Mouse (Mus musculus): ENCODE results near the gene Ndufaf7. TPM values are rescaled to one million over a fixed set of nuclear protein-coding genes. Genes with fewer than 3 reads are reported as not detected.

The Ndufaf7 gene
- polyA plus RNA-seq, 1 experiment from 2014 or later, result 62.8 TPM

- Histone ChIP-seq H3K4me1 (ENCODE audit: control insufficient read depth in 2 of 2, insufficient read depth in 2 of 2, low read length in 2 of 2) (peaks cover 7 to 19% of the 10 kb centered on the region in 2 experiments; a peak in 3 of 4 replicates), H3K4me2 (ENCODE audit: low read length) (no peak overlapping the region), H3K9ac (ENCODE audit: low read length) (no peak overlapping the region), H3K4me3 (ENCODE audit: control insufficient read depth in 1 of 2, insufficient read depth in 1 of 2, low read depth in 1 of 2, low read length in 2 of 2) (no peak overlapping the region), H3K27me3 (ENCODE audit: control insufficient read depth, insufficient read depth, low read length) (no peaks in the 10 kb centered on the region), H3K36me3 (ENCODE audit: control insufficient read depth, insufficient read depth, low read length) (no peaks in the 10 kb centered on the region), H3K9me3 (ENCODE audit: control insufficient read depth, low read length) (no peaks in the 10 kb centered on the region), H3K27ac (replicated peaks in 1 of 2; ENCODE audit: control insufficient read depth in 1 of 2, insufficient read depth in 1 of 2, low read depth in 2 of 2, low read length in 2 of 2) (no peak overlapping the region)
- no peak for ATAC-seq (ENCODE audit: insufficient number of reproducible peaks, insufficient read depth, low FRiP score, low read depth)
- WGBS, result 100% methylated on average over 2 of the region's 2 CpGs
These were observed 54.6 kb downstream of the Ndufaf7 start for GRCm38 (mm10) chr17:78991549-78991948.

- Histone ChIP-seq H3K9ac (ENCODE audit: low read length) (no peak overlapping the region), H3K4me1 (ENCODE audit: control insufficient read depth in 2 of 2, insufficient read depth in 2 of 2, low read length in 2 of 2) (peaks cover 7 to 16% of the 10 kb centered on the region in 2 experiments; a peak in 3 of 4 replicates), H3K27ac (replicated peaks in 1 of 2; ENCODE audit: control insufficient read depth in 1 of 2, insufficient read depth in 1 of 2, low read depth in 2 of 2, low read length in 2 of 2) (0 out of 4 replicates have a peak overlapping the region, but pooled peaks of 1 of the 2 experiments have one; percentile 35), H3K36me3 (ENCODE audit: control insufficient read depth, insufficient read depth, low read length) (no peaks in the 10 kb centered on the region), H3K4me2 (ENCODE audit: low read length) (no peak overlapping the region), H3K4me3 (ENCODE audit: control insufficient read depth in 1 of 2, insufficient read depth in 1 of 2, low read depth in 1 of 2, low read length in 2 of 2) (no peak overlapping the region), H3K9me3 (ENCODE audit: control insufficient read depth, low read length) (no peaks in the 10 kb centered on the region), H3K27me3 (ENCODE audit: control insufficient read depth, insufficient read depth, low read length) (no peaks in the 10 kb centered on the region)
- WGBS, result 66% methylated on average over 9 of the region's 9 CpGs
- no peak for ATAC-seq (ENCODE audit: insufficient number of reproducible peaks, insufficient read depth, low FRiP score, low read depth)
These were observed 55.5 kb downstream of the Ndufaf7 start for GRCm38 (mm10) chr17:78992303-78993027.

- Histone ChIP-seq H3K4me2 (ENCODE audit: low read length) (no peak overlapping the region), H3K27me3 (ENCODE audit: control insufficient read depth, insufficient read depth, low read length) (no peaks in the 10 kb centered on the region), H3K9ac (ENCODE audit: low read length) (no peak overlapping the region), H3K4me1 (ENCODE audit: control insufficient read depth in 2 of 2, insufficient read depth in 2 of 2, low read length in 2 of 2) (peaks cover 7 to 16% of the 10 kb centered on the region in 2 experiments; a peak in 3 of 4 replicates), H3K4me3 (ENCODE audit: control insufficient read depth in 1 of 2, insufficient read depth in 1 of 2, low read depth in 1 of 2, low read length in 2 of 2) (no peak overlapping the region), H3K27ac (replicated peaks in 1 of 2; ENCODE audit: control insufficient read depth in 1 of 2, insufficient read depth in 1 of 2, low read depth in 2 of 2, low read length in 2 of 2) (no peak overlapping the region), H3K9me3 (ENCODE audit: control insufficient read depth, low read length) (no peaks in the 10 kb centered on the region), H3K36me3 (ENCODE audit: control insufficient read depth, insufficient read depth, low read length) (no peaks in the 10 kb centered on the region)
- no peak for ATAC-seq (ENCODE audit: insufficient number of reproducible peaks, insufficient read depth, low FRiP score, low read depth)
- 63% methylated on average over 2 of the region's 2 CpGs for WGBS
These were observed 56.7 kb downstream of the Ndufaf7 start for GRCm38 (mm10) chr17:78993670-78994069.

- no peak for ATAC-seq (ENCODE audit: insufficient number of reproducible peaks, insufficient read depth, low FRiP score, low read depth)
These were observed 57.4 kb downstream of the Ndufaf7 start for GRCm38 (mm10) chr17:78994382-78994781.

GRCm38 (mm10) chr17:78994931-78995820 lies 58.2 kb downstream of the Ndufaf7 start:
- Histone ChIP-seq H3K4me3 (ENCODE audit: control insufficient read depth in 1 of 2, insufficient read depth in 1 of 2, low read depth in 1 of 2, low read length in 2 of 2) (no peak overlapping the region), H3K27me3 (ENCODE audit: control insufficient read depth, insufficient read depth, low read length) (no peaks in the 10 kb centered on the region), H3K27ac (replicated peaks in 1 of 2; ENCODE audit: control insufficient read depth in 1 of 2, insufficient read depth in 1 of 2, low read depth in 2 of 2, low read length in 2 of 2) (0 out of 4 replicates have a peak overlapping the region, but pooled peaks of 1 of the 2 experiments have one; percentile 24), H3K4me1 (ENCODE audit: control insufficient read depth in 2 of 2, insufficient read depth in 2 of 2, low read length in 2 of 2) (peaks cover 7 to 16% of the 10 kb centered on the region in 2 experiments; a peak in 3 of 4 replicates), H3K4me2 (ENCODE audit: low read length) (no peak overlapping the region), H3K36me3 (ENCODE audit: control insufficient read depth, insufficient read depth, low read length) (no peaks in the 10 kb centered on the region), H3K9me3 (ENCODE audit: control insufficient read depth, low read length) (no peaks in the 10 kb centered on the region), H3K9ac (ENCODE audit: low read length) (no peak overlapping the region)
- 66% methylated on average over 9 of the region's 9 CpGs for WGBS
- no peak for ATAC-seq (ENCODE audit: insufficient number of reproducible peaks, insufficient read depth, low FRiP score, low read depth)

More at GRCm38 (mm10) chr17:78994382-78994781, 57.4 kb downstream of the Ndufaf7 start:
- H3K27ac ChIP-seq (replicated peaks in 1 of 2; ENCODE audit: control insufficient read depth in 1 of 2, insufficient read depth in 1 of 2, low read depth in 2 of 2, low read length in 2 of 2), result no peak overlapping the region
- no peak overlapping the region for H3K9ac ChIP-seq (ENCODE audit: low read length)
- 78% methylated on average over 8 of the region's 8 CpGs for WGBS
- H3K4me2 ChIP-seq (ENCODE audit: low read length), result no peak overlapping the region
- peaks cover 7 to 16% of the 10 kb centered on the region in 2 experiments; a peak in 3 of 4 replicates for H3K4me1 ChIP-seq (ENCODE audit: control insufficient read depth in 2 of 2, insufficient read depth in 2 of 2, low read length in 2 of 2)
- H3K4me3 ChIP-seq (ENCODE audit: control insufficient read depth in 1 of 2, insufficient read depth in 1 of 2, low read depth in 1 of 2, low read length in 2 of 2), result no peak overlapping the region
- H3K27me3 ChIP-seq (ENCODE audit: control insufficient read depth, insufficient read depth, low read length), result no peaks in the 10 kb centered on the region
- no peaks in the 10 kb centered on the region for H3K9me3 ChIP-seq (ENCODE audit: control insufficient read depth, low read length)
- H3K36me3 ChIP-seq (ENCODE audit: control insufficient read depth, insufficient read depth, low read length), result no peaks in the 10 kb centered on the region

Other genes with a start within 250 kb of the Ndufaf7 start
- 21.6 and 23.3 TPM in 2 replicates for gene Strn, start 199.9 kb upstream of the Ndufaf7 start, polyA plus RNA-seq (2014; fragmentation: Nextera tagmentation; extraction: Ambion mirVana)
- gene Heatr5b, start 101.8 kb upstream of the Ndufaf7 start, polyA plus RNA-seq (2014; fragmentation: Nextera tagmentation; extraction: Ambion mirVana), result 22.9 and 25.7 TPM in 2 replicates
- 33.2 and 34.0 TPM in 2 replicates for gene Gpatch11, start 101.6 kb upstream of the Ndufaf7 start, polyA plus RNA-seq (2014; fragmentation: Nextera tagmentation; extraction: Ambion mirVana)
- gene Eif2ak2, start 54.6 kb upstream of the Ndufaf7 start, polyA plus RNA-seq (2014; fragmentation: Nextera tagmentation; extraction: Ambion mirVana), result 8.0 and 9.6 TPM in 2 replicates
- 0.18 TPM in 1 of 2 replicates, not detected in the other for gene Sult6b1, start 30.1 kb upstream of the Ndufaf7 start, polyA plus RNA-seq (2014; fragmentation: Nextera tagmentation; extraction: Ambion mirVana)
- 96.5 and 101 TPM in 2 replicates for gene Cebpzos, start 20.6 kb upstream of the Ndufaf7 start, polyA plus RNA-seq (2014; fragmentation: Nextera tagmentation; extraction: Ambion mirVana)
- gene Cebpz, start 70 bp upstream of the Ndufaf7 start, polyA plus RNA-seq (2014; fragmentation: Nextera tagmentation; extraction: Ambion mirVana), result 28.7 and 37.4 TPM in 2 replicates
- gene Prkd3, start 83.7 kb downstream of the Ndufaf7 start, polyA plus RNA-seq (2014; fragmentation: Nextera tagmentation; extraction: Ambion mirVana), result 27.1 and 28.2 TPM in 2 replicates
- gene Qpct, start 114.8 kb downstream of the Ndufaf7 start, polyA plus RNA-seq (2014; fragmentation: Nextera tagmentation; extraction: Ambion mirVana), result 34.7 and 41.6 TPM in 2 replicates

Data from heart, embryonic 14.5 days (tissue).